Mouse (Mus musculus) hindbrain, embryonic 11.5 days (tissue): ENCODE measurements around the gene Safb. TPM values are rescaled to one million over a fixed set of nuclear protein-coding genes. Genes with fewer than 3 reads are reported as not detected.
A peak's percentile ranks its signal among the peaks of the same experiment; 100 is the strongest.

ENCODE experiments used
- ATAC-seq: fragments of 200-750 bp; cut with Nextera tagmentation; 2 replicates; pipeline ENCODE4 v1.8.0; 2017; ENCODE audit warnings: mild to moderate bottlenecking, moderate TSS enrichment, moderate library complexity; ENCODE audit not compliant: low FRiP score
- DNase-seq: peaks from one replicate; pipeline ENCODE4 v3.0.0-alpha.2; 2015; ENCODE audit warnings: low spot score
- H3K27ac ChIP-seq: fragments of 300-500 bp; sonication (generic); 2 replicates; pipeline ENCODE4 v1.5.1; 2014; ENCODE audit warnings: mild to moderate bottlenecking, low read depth, low read length
- H3K27me3 ChIP-seq: fragments of 300-500 bp; sonication (generic); 2 replicates; pipeline ENCODE4 v1.6.1; 2014; ENCODE audit warnings: mild to moderate bottlenecking, low read length, moderate library complexity, mixed read lengths; ENCODE audit not compliant: control insufficient read depth, insufficient read depth
- H3K36me3 ChIP-seq: fragments of 300-500 bp; sonication (generic); 2 replicates; pipeline ENCODE4 v1.6.1; 2014; ENCODE audit warnings: mild to moderate bottlenecking, low read length, moderate library complexity, mixed read lengths; ENCODE audit not compliant: control insufficient read depth, insufficient read depth
- H3K4me1 ChIP-seq: fragments of 300-500 bp; sonication (generic); replicated peaks from 2 replicates; pipeline ENCODE4 v1.6.1; 2014; ENCODE audit warnings: low read length, mixed read lengths; ENCODE audit not compliant: control insufficient read depth, insufficient read depth
- H3K4me2 ChIP-seq: fragments of 300-500 bp; sonication (generic); replicated peaks from 2 replicates; pipeline ENCODE4 v1.6.1; 2014; ENCODE audit warnings: mild to moderate bottlenecking, low read depth, low read length
- H3K4me3 ChIP-seq: fragments of 300-500 bp; sonication (generic); 2 replicates; pipeline ENCODE4 v1.5.1; 2014; ENCODE audit warnings: low read depth, low read length
- H3K9ac ChIP-seq: fragments of 300-500 bp; sonication (generic); 2 replicates; pipeline ENCODE4 v1.6.1; 2014; ENCODE audit warnings: low read depth, low read length
- H3K9me3 ChIP-seq: fragments of 300-500 bp; sonication (generic); 2 replicates; pipeline ENCODE4 v1.6.1; 2016; ENCODE audit warnings: low read length; ENCODE audit not compliant: control insufficient read depth
- WGBS: fragments of 180-500 bp; shearing (Covaris S2); extraction: QIAGEN DNeasy Blood & Tissue Kit; methylation state at CpG from one replicate; pipeline ENCODE4 v1.1.7; 2014; 5-methylcytosine and 5-hydroxymethylcytosine counted together
- polyA plus RNA-seq: library from polyadenylated mRNA; unstranded; fragments of >200 nt; fragmentation: Nextera tagmentation; extraction: Ambion mirVana; gene quantifications from 2 replicates; pipeline ENCODE4 v1.2.1, GENCODE M21; 2014

The Safb gene
- polyA plus RNA-seq, 1 experiment from 2014 or later: 93.7 TPM

DNA sequence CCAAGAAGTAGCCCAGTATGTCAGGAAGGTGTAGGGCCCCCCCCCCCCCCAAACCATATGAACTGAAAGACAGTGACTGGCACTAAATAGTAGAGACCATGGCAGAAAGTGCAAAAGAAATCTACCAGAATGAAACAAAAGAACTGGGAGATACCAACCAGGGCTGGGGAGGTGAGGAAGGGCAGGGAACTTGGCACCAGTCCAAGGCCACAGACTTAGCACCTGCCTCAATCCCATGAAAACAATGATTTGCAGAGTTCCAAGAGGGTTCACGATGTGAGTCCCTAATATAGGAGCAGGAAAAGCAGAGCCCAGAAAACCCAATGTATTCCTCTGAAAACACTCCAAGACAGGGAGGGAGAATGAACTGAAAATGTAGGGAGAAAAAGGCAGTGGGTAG lies 12.5 kb upstream of the Safb start:
- no peaks in the 10 kb centered on the region for H3K4me1 ChIP-seq
- no peak overlapping the region for H3K27ac ChIP-seq
- H3K9me3 ChIP-seq: no peaks in the 10 kb centered on the region
- WGBS: 88% methylated on average over 1 of the region's 1 CpGs
- H3K4me2 ChIP-seq: no peak overlapping the region
- H3K4me3 ChIP-seq: no peak overlapping the region
- H3K27me3 ChIP-seq: no peaks in the 10 kb centered on the region
- peaks cover 49% of the 10 kb centered on the region for H3K36me3 ChIP-seq
- ATAC-seq (no peak), DNase-seq (no peak)
- no peak overlapping the region for H3K9ac ChIP-seq

DNA sequence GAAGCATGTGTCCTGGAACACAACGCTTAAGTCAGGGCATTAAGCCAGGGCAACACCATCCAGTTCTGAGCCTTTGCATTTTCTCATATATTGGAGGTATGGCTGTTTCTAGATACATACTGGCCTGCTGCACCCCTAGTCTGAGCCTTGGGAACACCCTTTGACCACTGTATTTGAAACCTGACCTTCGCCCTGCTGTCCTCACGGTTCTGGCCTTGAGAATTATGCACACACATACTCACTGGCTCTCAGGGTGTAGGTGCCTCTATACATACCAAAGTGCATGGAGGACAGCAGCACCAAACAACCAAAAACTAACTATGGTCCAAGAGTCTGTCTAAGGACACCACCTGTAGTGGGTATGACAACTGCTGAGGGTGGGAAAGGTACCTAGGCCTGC lies 11.7 kb upstream of the Safb start:
- Histone ChIP-seq H3K9ac (no peak overlapping the region), H3K27me3 (no peaks in the 10 kb centered on the region), H3K36me3 (peaks cover 46% of the 10 kb centered on the region), H3K27ac (no peak overlapping the region), H3K4me2 (no peak overlapping the region), H3K4me1 (no peaks in the 10 kb centered on the region), H3K4me3 (no peak overlapping the region), H3K9me3 (no peaks in the 10 kb centered on the region)
- ATAC-seq: no peak
- no peak for DNase-seq
- 96% methylated on average over 3 of the region's 3 CpGs for WGBS

DNA sequence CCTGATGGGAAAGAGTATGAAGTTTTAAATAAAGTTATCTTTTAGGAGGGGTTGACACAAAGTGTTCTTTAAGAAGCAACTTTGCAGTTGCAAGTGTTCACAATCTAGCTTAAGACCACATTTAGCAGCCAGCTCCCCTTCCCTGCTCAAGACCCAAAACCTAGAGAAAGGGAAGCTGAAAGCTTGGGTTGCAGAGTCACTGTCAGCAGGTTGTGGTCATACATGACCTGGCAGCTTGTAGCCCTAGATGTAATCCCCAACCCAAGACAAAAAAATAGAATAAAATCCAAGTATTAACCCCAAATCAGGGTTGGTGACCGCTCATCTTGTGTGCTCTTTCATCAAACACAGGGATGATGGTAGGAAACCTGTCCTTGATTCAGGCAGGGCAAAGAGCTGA lies 1.6 kb upstream of the Safb start:
- peak overlapping the region; percentile 51 for H3K4me2 ChIP-seq
- H3K4me3 ChIP-seq: peak overlapping the region; percentile 92
- 87% methylated on average over 1 of the region's 1 CpGs for WGBS
- peaks cover 25% of the 10 kb centered on the region for H3K36me3 ChIP-seq
- H3K27me3 ChIP-seq: no peaks in the 10 kb centered on the region
- H3K4me1 ChIP-seq: peaks cover 16% of the 10 kb centered on the region
- no peak overlapping the region for H3K27ac ChIP-seq
- ATAC-seq (no peak), DNase-seq (no peak)
- no peaks in the 10 kb centered on the region for H3K9me3 ChIP-seq
- H3K9ac ChIP-seq: peak overlapping the region; percentile 82; the same call in 1 of the 2 replicates

DNA sequence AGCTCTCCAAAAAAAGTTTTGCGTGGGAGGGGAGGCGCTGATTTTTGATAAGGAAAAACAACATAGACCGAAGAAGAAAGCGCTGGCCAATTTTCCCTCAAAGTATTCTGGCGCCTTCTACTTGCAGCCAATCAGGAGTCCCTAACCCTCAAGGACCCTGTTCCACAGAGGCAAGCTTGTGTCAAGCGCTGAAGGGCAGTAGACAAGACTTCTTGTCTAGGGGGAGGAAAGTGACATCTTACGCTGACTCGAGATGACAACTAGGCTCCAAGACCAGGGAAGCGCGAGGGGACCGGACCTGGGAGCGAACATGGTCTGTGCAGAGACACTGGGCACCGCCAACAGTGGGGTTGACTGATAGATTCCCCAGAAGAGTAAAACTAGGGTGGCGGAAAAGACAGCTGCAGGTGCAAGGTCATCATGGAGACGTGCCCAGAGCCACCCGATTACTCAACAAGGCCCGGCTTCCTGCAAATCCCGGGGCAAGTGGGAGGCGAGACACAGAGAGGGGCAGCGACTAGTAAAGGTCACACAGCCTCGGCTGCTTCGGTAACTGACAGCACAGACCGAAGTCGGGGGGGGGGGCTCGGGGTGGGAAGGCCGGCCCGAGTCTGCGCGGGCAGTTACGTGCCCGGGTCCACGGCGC lies 891 bp upstream of the Safb start:
- Histone ChIP-seq H3K4me3 (peak overlapping the region; percentile 92), H3K4me2 (peak overlapping the region; percentile 51), H3K9me3 (no peaks in the 10 kb centered on the region), H3K4me1 (peaks cover 16% of the 10 kb centered on the region), H3K27me3 (no peaks in the 10 kb centered on the region), H3K36me3 (peaks cover 23% of the 10 kb centered on the region), H3K27ac (peak overlapping the region; percentile 88), H3K9ac (peak overlapping the region; percentile 82)
- ATAC-seq (no peak), DNase-seq (no peak)
- WGBS: 4% methylated on average over 31 of the region's 33 CpGs

DNA sequence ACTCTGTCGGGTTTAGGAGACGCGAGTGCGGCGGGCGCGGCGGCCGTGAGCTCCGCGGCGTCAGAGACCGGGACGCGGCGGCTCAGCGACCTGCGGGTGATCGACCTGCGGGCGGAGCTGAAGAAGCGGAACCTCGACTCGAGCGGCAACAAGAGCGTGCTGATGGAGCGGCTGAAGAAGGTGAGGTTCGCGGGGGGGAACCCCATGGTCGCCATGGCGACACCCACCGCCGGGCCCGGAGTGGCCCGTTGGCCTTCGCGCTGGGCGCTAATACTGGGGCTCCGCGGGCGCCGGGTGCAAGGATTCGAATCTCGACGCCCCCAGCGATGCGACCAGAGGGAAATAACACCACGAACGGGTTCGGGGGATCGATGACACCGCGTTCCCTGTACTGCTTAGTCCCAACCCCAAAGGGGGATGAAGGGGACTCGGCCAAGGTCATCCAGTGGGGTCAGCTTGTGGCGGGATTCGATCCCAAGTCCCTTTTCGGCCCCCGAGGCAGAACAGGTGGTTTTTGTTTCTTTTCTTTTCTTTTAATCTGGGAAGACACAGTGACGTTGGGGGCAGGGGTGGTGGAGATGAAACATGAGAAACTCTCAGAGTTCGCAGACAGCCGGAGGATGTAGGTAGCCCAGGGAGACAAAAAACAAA lies 671 bp downstream of the Safb start:
- Histone ChIP-seq H3K4me3 (peak overlapping the region; percentile 92), H3K4me1 (peaks cover 16% of the 10 kb centered on the region), H3K9ac (peak overlapping the region; percentile 91), H3K9me3 (no peaks in the 10 kb centered on the region), H3K27me3 (no peaks in the 10 kb centered on the region), H3K36me3 (peaks cover 27% of the 10 kb centered on the region), H3K4me2 (peak overlapping the region; percentile 69), H3K27ac (peak overlapping the region; percentile 94)
- peak; percentile 68 for DNase-seq
- under 1% methylated on average over 61 of the region's 61 CpGs for WGBS
- ATAC-seq: peak; percentile 44

DNA sequence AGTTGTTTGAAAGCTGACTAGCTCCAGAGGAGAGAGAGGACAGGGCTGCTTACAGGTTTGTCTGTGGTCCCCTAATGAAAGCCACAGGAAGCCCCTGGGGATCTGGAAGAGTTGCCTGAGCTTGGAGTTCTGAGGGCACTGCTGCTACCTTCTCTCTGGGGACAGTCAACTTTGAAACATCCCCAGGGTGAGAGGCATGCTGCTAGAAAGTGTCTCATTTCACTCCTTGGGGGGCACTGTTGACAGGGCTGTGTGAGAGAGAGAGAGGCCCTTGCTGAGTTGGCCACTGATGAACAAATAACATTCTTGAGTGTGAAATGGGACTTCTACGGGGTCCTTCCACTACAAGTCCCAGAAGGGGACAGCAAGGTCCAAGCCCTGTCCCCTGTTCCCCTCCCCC lies 3.1 kb downstream of the Safb start:
- no peaks in the 10 kb centered on the region for H3K9me3 ChIP-seq
- H3K4me3 ChIP-seq: peak overlapping the region; percentile 14; the same call in 1 of the 2 replicates
- 95% methylated on average over 1 of the region's 1 CpGs for WGBS
- ATAC-seq: no peak
- H3K4me1 ChIP-seq: peaks cover 16% of the 10 kb centered on the region
- no peaks in the 10 kb centered on the region for H3K27me3 ChIP-seq
- no peak overlapping the region for H3K9ac ChIP-seq
- H3K27ac ChIP-seq: no peak overlapping the region
- DNase-seq: no peak
- H3K4me2 ChIP-seq: no peak overlapping the region
- peaks cover 28% of the 10 kb centered on the region for H3K36me3 ChIP-seq

DNA sequence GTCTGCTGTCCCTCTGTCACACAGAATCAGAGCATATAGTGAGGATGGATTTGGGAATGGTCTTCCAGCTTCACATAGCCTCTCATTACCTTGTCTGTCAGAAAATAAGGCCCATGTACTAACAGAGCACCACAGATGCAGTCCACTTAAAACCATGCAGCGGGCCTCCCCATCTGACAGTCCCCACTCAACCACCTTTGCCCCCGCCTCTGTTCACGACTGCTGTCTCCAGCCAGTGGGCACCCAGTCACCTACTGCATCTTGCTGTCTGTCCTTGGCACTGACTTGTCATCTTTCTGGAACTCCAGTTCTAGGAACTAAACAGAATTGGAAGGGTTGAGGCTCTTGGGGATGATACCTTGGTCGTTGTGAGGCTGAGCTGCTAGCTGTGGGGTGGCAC lies 4.3 kb downstream of the Safb start:
- Histone ChIP-seq H3K4me1 (peaks cover 10% of the 10 kb centered on the region), H3K4me3 (no peak overlapping the region), H3K9me3 (no peaks in the 10 kb centered on the region), H3K27ac (no peak overlapping the region), H3K27me3 (no peaks in the 10 kb centered on the region), H3K9ac (no peak overlapping the region), H3K36me3 (peaks cover 34% of the 10 kb centered on the region), H3K4me2 (no peak overlapping the region)
- DNase-seq: no peak
- ATAC-seq: no peak
- 93% methylated on average over 4 of the region's 4 CpGs for whole genome bisulfite sequencing

DNA sequence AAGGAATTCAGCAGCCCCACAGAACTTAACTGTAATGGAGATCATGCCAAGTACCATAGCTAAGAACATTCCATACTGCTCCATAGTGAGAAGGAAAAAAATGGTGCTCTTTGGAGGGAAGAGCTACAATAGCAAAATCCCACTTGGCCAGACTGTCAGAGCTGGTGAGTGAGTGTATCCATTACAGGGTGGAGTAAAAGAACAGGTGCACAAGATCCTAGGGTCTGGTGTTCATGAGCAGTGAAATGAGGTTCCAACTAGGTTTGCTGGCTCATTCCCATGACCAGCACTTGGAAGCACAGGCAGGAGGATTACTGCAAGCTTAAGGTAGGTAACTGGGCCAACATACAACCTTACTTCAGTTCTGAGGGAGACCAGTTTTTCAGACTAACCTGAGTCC lies 7.9 kb downstream of the Safb start:
- H3K9me3 ChIP-seq: no peaks in the 10 kb centered on the region
- no peak overlapping the region for H3K4me2 ChIP-seq
- H3K27me3 ChIP-seq: no peaks in the 10 kb centered on the region
- no peaks in the 10 kb centered on the region; the same call in 1 of the 2 replicates for H3K4me1 ChIP-seq
- no peak overlapping the region for H3K9ac ChIP-seq
- ATAC-seq: no peak
- no peak for DNase-seq
- H3K27ac ChIP-seq: no peak overlapping the region
- H3K36me3 ChIP-seq: peaks cover 48% of the 10 kb centered on the region
- H3K4me3 ChIP-seq: no peak overlapping the region
